Mouse (Mus musculus) spleen, adult 2 months (tissue): ENCODE measurements around the gene Megf8. TPM values are rescaled to one million over a fixed set of nuclear protein-coding genes. Genes with fewer than 3 reads are reported as not detected.

Experiments
- DNase-seq, 2 experiments: peaks; one replicate each; pipeline versions ENCODE4 v3.0.0 to v3.0.0-alpha.2; 2012 to 2021; ENCODE audit warnings: low spot score in 2 of 2, low read depth in 1 of 2
- H3K27ac ChIP-seq: fragments of 200-500 bp; 2 replicates; pipeline ENCODE4 v1.5.1; 2012; ENCODE audit warnings: low read length, inconsistent platforms; ENCODE audit not compliant: insufficient read depth
- H3K27me3 ChIP-seq: fragments of 200-500 bp; 2 replicates; pipeline ENCODE4 v1.6.1; 2012; ENCODE audit warnings: mild to moderate bottlenecking, moderate library complexity, low read length, inconsistent platforms; ENCODE audit not compliant: control insufficient read depth, insufficient read depth
- H3K36me3 ChIP-seq: fragments of 200-500 bp; 2 replicates; pipeline ENCODE4 v1.6.1; 2012; ENCODE audit warnings: mild to moderate bottlenecking, low read length, inconsistent platforms; ENCODE audit not compliant: control insufficient read depth, insufficient read depth
- H3K4me1 ChIP-seq: fragments of 200-500 bp; 2 replicates; pipeline ENCODE4 v1.6.1; 2011; ENCODE audit warnings: inconsistent platforms; ENCODE audit not compliant: control insufficient read depth, insufficient read depth, insufficient read length
- H3K4me3 ChIP-seq: fragments of 200-500 bp; 2 replicates; pipeline ENCODE4 v1.5.1; 2011; ENCODE audit warnings: mild to moderate bottlenecking, inconsistent platforms; ENCODE audit not compliant: insufficient read depth, insufficient read length; ENCODE audit errors: extremely low read depth
- CTCF ChIP-seq: fragments of 200-500 bp; IDR thresholded peaks from 2 replicates; pipeline ENCODE4 v1.5.1; 2011; ENCODE audit warnings: mild to moderate bottlenecking, inconsistent platforms; ENCODE audit not compliant: insufficient read depth, insufficient read length, insufficient replicate concordance; ENCODE audit errors: extremely low read depth
- POLR2A ChIP-seq: fragments of 200-500 bp; IDR thresholded peaks from 2 replicates; pipeline ENCODE4 v1.6.1; 2011; ENCODE audit warnings: low read depth, low read length, inconsistent platforms
- WGBS: fragments of 180-500 bp; shearing (Covaris S2); methylation state at CpG from one replicate; pipeline ENCODE4 v1.1.7; 2018; 5-methylcytosine and 5-hydroxymethylcytosine counted together
- polyA plus RNA-seq: library from polyadenylated mRNA; depleted of rRNA; stranded (reverse); fragments of >200 nt; gene quantifications from 2 replicates; pipeline ENCODE4 v1.2.3, GENCODE M21; 2012; rRNA removed

Gene Megf8
- 11.0 and 11.9 TPM in 2 replicates for polyA plus RNA-seq

DNA sequence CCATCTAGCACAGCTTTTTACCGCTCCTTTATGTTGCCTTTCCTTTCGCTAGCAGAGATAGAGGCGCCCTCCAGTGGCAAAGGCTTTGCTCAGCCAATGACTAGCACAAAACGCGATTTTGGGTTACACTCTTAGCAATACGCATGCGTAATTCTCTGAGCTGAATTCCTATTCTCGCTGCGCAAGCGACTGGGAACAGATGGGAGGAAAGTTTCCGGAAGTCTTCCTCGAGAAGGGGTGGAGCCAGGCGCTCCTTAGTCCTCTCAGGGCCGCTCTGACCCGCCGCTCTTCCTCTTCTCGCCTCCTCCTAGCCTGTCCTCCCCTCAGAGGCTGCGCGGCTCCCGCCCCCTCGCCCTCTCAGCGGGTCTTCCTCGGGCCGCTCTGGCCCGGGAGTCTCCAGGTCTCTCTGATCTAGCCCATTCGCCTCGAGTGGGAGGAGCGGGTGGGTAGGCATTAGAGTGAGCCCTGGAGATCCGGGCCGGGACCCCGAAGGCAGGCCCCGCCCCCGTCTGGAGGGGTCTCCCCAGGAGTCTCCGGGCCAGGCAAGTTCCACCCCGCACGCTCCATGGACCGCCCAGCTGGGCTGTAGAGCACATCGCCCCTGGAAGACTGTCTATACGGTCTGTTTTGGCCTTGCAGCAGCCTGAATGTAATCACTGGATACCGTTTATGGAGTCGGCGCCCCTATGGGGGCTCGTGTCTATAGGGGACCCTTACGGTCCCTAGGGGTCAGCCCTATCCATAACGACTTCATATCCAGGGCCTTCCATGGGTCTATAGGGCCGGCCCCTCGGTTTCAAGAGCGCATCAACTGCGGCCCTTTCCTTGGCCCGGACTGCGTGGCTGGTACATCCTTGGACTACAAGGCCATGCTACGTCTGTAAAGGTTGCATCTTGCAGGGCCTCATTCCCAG, at the start of gene Megf8:
TSS of gene Megf8 (plus strand) at position 633 of the 914 bp plus-strand sequence.
- H3K36me3 ChIP-seq: no peaks in the 10 kb centered on the region
- H3K4me3 ChIP-seq: peak within 1 kb of the TSS; percentile 52
- no peak within 1 kb of the TSS; the same call in 1 of the 2 replicates for H3K27ac ChIP-seq
- peaks cover 18% of the 10 kb centered on the region for H3K4me1 ChIP-seq
- TF ChIP-seq CTCF: peak; percentile 72; the same call in 1 of the 2 replicates
- no peak for TF ChIP-seq POLR2A
- H3K27me3 ChIP-seq: peaks cover 19% of the 10 kb centered on the region
- WGBS: 15% methylated on average over 52 of the region's 52 CpGs
- DNase-seq: peak; percentile 85 to 91

DNA sequence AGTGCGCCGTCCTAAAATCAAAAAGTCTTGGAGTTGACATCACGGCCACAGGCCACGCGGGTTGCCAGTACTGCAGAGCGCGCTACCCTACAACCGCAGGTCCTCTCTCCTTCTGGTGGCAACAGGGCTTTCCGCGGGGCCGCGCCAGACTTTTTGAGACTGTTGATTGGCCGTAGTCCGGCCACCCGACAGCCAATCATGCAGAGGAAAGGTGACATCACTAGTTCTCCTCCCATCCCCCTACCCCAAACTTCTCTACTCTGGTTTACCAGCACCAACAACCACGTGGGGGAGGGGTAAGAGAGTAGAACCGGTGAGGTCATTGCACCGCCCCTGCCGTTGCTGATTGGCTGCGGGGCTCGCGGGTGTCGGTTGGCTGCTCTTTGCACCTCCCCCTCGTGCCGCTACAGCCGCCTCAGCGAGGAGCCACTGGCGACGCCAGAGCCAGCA, 49.6 kb upstream of the Megf8 start, which contains the start of gene Cic:
TSS of gene Cic (plus strand) at position 404 of the 450 bp plus-strand sequence.
- Histone ChIP-seq H3K4me3 (peak within 1 kb of the TSS; percentile 85), H3K4me1 (peaks cover 27% of the 10 kb centered on the region), H3K27ac (peak within 1 kb of the TSS; percentile 98), H3K36me3 (peaks cover 8% of the 10 kb centered on the region; the same call in 1 of the 2 replicates), H3K27me3 (no peaks in the 10 kb centered on the region)
- peak; percentile 98 to 100 for DNase-seq
- 1% methylated on average over 29 of the region's 29 CpGs for WGBS
- TF ChIP-seq POLR2A (no peak), CTCF (no peak)

DNA sequence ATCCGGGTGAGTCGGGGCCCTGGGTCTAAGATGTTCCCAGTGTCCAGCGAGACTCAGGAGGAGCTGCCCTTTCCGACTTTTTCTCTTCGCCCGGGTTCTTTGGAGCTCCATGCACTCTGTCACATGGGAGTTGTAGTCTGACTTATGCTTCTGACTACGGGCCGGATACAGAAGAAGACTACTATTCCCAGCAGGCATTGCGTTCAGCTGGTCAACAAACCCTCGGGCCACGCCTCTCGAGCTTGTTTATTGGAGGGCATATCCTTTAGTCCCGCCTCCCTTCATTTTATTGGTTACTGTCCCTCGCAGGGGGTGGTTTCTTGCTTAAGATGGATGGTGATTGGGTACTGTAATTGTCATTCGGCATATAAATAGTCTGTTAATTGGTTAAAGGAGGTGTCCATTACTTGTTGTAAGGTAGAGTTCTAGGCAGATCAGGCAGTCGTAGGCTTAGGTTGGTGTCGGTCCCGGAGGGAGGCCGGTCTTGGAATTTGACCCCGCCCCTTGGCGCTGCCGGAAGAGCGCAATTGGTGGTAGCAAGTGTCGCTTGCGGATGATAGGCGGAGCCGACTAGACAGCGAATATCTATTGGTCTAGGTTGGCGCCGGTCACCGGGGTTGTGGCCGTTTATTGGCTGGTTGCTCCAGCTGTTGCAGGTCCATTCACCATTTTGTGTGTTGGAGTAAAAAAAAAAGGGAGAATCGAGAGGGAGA, 49.1 kb upstream of the Megf8 start:
- Histone ChIP-seq H3K36me3 (peaks cover 12% of the 10 kb centered on the region; the same call in 1 of the 2 replicates), H3K27ac (peak overlapping the region; percentile 98), H3K27me3 (no peaks in the 10 kb centered on the region), H3K4me1 (peaks cover 27% of the 10 kb centered on the region), H3K4me3 (peak overlapping the region; percentile 85)
- under 1% methylated on average over 33 of the region's 33 CpGs for WGBS
- TF ChIP-seq POLR2A: no peak
- TF ChIP-seq CTCF: no peak
- DNase-seq: peak; percentile 98 to 100

DNA sequence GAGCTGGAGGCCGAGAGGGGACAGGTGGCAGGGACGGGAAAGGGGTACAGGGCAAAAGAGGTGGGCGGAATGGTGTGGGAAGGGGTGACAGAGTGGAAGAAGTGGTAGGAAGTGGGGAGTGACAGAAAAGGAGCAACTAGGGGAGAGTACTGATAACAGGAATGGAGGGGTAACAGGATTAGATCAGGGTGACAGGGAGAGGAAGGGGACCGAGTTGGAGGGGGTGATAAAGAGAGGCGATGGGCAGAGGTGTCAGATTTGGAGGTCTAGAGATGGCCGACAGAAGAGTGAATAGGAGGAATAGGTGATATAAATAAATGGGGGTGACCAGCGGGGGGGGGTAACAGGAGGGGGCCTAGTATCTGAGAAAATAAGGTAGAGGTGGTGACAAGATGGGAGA, 48.4 kb upstream of the Megf8 start:
- WGBS: 3% methylated on average over 7 of the region's 7 CpGs
- Histone ChIP-seq H3K4me3 (peak overlapping the region; percentile 76), H3K27me3 (no peaks in the 10 kb centered on the region), H3K4me1 (peaks cover 27% of the 10 kb centered on the region), H3K27ac (peak overlapping the region; percentile 75), H3K36me3 (peaks cover 14% of the 10 kb centered on the region; the same call in 1 of the 2 replicates)
- TF ChIP-seq POLR2A (no peak), CTCF (no peak)
- no peak for DNase-seq

DNA sequence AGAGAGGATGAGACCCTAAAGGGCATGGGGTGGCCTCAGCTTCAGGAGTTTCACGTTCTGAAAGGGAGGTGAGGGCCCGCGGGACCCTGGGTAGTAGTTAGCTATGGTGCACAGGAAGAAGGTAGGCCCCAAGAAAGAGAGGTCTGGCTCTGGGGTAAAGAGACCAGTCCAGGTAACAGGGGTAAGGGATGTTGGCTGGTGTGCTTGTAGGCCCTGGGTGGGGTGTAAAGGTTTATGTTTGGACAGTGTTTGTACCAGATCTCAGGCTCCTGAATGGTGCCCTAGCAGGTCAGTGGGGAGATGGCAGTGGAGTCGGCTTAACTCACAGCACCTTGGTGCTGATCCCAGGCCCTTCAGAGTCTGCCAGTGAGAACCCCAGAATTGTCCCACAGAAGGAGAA, 47.9 kb upstream of the Megf8 start:
- H3K27ac ChIP-seq: peak overlapping the region; percentile 75
- WGBS: 6% methylated on average over 4 of the region's 4 CpGs
- peaks cover 27% of the 10 kb centered on the region for H3K4me1 ChIP-seq
- H3K36me3 ChIP-seq: peaks cover 14% of the 10 kb centered on the region; the same call in 1 of the 2 replicates
- no peak for TF ChIP-seq POLR2A
- no peak for TF ChIP-seq CTCF
- no peak for DNase-seq
- peak overlapping the region; percentile 76 for H3K4me3 ChIP-seq
- no peaks in the 10 kb centered on the region for H3K27me3 ChIP-seq

DNA sequence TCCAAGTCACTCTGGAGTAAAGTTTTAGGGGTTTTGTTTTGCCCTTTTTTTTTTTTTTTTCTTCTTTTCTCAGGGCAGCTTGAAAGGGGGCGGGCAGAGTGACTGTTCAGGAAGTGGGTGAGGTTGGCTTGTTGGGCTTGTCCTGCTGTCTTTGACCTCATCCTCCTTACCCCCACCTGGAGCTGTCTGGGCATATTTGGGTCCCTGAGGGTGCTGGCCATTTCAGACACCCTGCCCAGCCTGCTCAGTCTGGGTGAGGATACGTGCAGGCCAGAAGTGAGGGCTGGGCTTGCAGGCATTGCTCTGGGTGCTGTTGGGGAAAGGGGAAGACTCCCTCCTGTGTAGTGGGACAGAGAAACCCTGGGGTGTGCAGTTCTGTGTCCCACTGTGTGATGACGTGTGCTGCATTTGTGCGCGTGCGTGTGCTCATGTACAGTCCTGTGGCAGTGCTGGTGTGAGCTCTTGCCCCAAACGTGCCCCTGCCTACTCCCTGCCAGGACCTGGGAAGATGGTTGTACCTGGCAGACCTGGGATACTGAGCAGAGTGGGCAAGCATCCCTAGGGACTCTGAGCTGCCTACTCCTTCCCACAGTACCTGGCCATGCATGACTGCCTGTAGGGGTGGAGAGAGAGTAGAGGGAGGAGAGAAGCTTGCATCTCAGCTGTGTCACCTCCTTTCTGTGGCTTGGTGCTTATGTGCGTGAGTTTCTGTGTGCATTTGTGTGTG, 47.3 kb upstream of the Megf8 start:
- Histone ChIP-seq H3K27ac (peak overlapping the region; percentile 75), H3K36me3 (peaks cover 14% of the 10 kb centered on the region; the same call in 1 of the 2 replicates), H3K27me3 (no peaks in the 10 kb centered on the region), H3K4me1 (peaks cover 27% of the 10 kb centered on the region), H3K4me3 (peak overlapping the region; percentile 76; the same call in 1 of the 2 replicates)
- WGBS: 11% methylated on average over 8 of the region's 8 CpGs
- DNase-seq: no peak
- TF ChIP-seq POLR2A (no peak), CTCF (no peak)
